Mouse (Mus musculus): ENCODE results near the gene Hoxd10.

The Hoxd10 gene

DNA sequence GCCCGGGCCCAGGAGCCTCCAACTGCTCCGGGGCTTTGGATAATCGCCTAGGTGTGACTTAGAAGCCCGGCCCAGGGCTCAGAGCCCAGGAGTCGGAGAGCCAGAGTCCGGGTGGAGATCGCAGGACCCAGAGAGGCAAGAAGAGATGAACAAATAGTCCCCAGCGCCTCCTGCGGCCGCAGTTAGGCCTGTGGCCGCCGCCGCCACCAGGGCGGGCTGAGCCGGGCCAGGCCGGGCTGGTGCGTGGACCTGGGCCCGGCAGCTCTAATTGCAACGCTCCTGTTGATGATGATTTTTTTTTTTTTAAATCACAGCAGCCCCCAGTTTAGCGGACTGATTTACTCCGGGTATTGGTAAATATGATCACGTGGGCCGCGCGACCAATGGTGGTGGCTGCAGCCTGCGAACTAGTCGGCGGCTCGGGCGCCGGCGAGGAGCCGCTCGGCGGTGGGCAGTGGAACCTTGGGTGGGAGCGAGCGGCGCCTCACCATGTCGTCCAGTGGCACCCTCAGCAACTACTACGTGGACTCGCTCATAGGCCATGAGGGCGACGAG, 5.9 kb downstream of the Hoxd10 start, which contains the start of gene Hoxd9:
TSS of gene Hoxd9 (plus strand) at position 161 of the 555 bp plus-strand sequence.
- DNase-seq: no peak

DNA sequence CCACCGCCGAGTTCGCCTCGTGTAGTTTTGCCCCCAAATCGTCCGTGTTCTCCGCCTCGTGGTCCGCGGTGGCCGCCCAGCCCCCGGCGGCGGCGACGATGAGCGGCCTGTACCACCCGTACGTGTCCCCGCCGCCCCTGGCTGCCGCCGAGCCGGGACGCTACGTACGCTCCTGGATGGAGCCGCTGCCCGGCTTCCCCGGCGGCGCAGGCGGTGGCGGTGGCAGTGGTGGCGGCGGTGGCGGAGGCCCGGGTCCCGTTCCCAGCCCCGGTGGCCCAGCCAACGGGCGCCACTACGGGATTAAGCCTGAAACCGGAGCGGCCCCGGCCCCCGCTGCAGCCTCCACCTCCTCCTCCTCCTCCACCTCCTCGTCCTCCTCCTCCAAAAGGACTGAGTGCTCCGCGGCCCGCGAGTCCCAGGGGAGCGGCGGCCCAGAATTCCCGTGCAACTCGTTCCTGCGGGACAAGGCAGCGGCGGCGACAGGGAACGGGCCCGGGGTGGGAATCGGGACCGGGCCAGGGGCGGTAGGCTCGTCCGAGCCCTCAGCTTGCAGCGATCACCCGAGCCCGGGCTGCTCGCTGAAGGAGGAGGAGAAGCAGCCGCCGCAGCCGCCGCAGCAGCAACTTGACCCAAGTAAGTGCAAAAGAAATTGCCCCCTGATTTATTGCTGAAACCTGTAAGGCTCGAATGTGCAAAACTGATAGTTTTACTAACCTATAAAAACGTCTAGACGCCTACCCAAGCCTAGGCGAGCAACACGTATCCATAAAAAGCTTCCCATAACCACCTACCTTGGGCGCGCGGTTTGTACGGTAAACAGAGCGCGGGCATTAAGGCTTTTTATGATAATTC, 6.7 kb downstream of the Hoxd10 start:
- no peak for DNase-seq

DNA sequence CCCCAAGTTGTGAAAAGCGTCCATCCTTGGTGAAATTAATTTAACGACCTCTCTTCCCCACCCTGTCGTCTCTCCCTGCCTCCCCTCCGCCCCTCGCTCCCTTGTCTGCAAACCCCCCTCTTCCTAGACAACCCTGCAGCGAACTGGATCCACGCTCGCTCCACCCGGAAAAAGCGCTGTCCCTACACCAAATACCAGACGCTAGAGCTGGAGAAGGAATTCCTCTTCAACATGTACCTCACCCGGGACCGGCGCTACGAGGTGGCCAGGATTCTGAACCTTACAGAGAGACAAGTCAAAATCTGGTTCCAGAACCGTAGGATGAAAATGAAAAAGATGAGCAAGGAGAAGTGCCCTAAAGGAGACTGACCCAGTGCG, 7.3 kb downstream of the Hoxd10 start:
- DNase-seq: no peak

DNA sequence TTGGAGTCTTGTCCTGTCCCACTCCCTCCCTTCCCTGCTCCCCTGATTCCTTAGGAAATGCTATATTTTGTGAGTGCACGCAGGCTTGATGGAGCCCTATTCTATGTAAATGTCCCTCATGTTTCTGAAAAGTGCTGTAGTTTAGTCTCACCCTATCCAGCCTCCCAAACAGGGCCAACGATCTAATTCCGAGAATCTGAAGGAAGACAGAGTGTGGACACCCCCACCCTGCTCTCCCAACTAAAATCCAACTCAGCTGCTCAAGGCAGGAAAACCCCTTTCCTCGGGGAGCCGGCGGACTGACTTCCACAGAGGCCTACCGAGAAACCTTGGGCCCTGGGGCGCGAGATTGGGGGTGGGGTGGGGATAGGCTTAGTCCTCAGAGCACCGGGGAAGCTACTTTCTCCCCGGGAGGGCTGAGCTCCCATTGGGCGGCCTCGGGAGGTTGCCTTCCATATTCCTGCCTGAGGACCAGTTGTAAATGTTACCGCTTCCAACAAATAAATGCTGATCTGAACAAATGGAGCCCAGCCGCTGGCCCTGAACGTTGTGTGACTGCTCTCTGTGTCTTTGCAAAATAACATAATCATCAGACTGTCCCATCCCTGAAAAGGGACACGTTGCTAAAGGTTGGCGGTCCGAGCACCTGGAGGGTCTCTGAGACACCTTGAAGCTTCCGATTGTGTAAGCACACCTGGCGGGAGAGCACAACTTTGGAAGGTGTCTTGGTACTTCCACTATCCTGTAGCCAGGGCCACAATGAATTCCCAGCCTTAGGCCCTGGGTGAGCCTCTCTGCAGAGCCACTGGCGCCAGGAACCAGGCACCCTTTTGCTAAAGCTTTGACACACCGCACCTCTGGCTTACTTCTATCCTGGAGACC, 8.2 kb downstream of the Hoxd10 start:
- DNase-seq: no peak

DNA sequence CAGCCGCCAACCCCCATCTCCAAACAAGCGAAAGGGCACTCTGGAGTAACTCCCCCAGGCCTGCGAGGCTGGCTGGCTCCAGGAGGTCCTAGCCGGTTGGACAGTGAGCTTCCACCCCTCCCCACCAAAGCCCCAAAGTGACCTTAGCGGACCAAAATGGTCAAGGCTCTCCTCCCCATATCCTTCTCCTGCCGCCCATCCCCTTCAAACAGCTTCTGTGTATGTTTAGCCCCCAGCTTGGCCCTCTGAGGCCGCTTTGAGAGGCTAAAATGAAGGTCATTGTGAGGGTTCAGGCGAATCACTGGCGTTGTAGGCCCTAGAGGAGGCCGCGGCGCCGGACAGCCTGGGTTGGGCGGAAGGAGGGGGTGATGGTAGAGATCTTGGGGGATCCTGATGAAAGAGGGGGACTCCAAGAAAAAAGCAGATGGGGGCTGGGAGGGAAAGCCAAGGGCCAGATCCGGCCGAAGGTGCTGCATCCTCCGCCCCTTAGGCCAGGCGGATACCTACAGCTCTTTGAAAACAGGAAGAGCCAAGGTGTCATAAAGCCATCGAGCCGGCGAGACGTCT, 8.9 kb downstream of the Hoxd10 start:
- no peak for DNase-seq

DNA sequence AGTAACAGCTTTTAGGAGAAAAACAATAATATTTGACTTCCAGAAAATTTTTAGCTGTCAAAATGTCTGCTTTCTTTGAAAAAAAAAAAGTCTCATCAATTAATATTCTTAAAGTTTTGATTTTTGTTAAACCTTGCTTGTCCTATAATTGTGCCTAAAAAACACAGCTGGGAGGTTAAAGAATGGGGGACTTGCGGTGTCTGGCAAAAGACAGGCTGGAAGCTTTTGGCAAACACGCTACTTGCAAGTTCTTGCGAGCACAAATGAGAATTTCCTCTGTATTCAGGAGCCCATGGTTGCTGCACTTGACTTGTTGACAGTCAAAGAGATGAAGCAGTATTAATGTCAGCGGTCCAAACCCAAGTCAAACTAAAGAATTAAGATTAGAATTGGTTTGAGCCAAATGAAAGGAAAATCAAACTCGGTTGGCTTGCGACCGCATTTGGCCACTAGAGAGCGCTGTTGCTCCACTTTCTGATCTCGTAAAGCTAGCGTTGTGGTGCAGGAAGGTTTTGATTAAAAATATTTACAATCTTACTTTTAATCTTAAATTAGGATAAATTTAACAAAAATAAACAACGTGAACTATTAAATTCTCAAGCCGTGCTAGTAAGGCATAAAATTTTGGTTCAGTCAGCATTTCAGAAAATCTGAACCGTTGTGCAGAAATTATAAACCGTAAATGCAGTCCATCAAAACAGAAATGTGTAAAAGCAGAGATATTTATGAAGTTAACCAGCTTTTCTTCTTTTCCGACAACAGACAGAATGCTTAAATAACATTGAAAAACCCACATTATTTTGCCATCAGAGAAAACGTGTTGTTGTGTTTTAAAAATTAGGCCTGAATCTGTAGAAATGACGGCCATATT, 10.5 kb downstream of the Hoxd10 start:
- DNase-seq: peak; percentile 86

DNA sequence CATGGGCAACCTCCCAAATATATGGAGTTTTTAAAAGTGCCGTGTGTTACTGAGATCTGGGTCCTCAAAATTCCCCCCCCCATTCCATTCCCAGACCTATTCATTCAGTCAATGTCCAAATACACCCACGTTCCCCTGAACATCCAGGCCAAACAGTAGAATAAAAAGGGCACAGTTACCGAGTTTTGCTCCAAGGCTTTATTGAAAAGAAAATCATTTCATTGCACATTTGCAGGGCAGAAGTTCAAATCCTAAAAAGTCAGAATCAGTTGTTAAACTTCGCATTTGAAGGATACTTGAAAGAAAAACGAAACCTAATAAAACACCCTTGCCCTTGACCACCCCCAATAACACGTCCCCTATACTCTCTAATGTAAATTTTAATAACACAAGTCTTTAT, 11.1 kb downstream of the Hoxd10 start:
- DNase-seq: no peak

DNA sequence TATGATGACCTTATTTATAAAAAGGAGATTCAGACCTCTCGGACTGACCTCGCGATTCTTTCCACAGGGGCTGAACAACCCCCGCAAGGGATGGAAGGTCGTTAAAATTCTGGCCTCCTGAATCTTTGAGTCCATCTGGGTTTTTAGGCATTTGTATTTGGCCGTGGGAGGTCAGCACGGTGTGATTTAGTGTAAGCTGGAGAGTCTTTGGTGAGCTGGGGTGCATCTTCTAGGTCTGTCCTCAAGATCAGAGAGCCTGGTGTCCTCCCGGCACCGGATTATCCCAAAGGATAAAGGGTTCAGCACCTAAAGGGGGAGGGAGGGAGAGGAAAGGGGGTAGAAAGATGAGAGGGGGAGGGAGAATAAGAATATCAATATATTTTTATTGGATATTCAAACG, 11.6 kb downstream of the Hoxd10 start:
- DNase-seq: no peak

DNA sequence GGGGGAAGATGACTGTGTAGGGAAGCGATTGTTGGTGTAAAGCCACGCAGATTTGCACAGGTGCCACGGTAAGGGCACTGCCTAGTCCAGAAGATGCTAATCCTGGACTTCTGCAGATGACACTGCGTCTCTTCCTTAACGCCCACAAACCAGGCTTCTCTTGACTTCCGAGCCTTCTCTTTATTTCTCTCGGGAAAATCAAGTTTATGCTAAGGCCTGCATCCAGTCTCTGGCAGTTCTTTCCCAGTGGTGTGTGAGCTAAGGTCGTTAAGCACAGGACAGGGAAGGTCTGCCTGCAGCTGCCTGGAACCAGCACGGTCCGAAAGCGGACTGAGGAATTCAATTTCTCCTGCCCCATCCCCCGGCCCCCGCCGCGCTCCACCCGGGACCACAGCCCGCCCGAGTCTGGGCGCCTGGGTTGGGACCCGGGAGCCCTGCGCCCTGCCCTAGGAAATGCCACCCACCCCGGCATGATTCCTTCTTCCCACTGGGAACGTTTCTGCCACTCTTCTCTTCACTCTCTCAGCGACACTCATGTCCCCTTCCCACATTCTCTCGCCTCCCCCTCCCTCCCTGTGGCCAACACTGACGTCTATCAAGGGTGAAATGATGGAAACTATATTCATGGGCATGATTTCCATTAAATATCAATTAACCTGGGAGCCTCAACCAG, 12.1 kb downstream of the Hoxd10 start:
- DNase-seq: no peak

DNA sequence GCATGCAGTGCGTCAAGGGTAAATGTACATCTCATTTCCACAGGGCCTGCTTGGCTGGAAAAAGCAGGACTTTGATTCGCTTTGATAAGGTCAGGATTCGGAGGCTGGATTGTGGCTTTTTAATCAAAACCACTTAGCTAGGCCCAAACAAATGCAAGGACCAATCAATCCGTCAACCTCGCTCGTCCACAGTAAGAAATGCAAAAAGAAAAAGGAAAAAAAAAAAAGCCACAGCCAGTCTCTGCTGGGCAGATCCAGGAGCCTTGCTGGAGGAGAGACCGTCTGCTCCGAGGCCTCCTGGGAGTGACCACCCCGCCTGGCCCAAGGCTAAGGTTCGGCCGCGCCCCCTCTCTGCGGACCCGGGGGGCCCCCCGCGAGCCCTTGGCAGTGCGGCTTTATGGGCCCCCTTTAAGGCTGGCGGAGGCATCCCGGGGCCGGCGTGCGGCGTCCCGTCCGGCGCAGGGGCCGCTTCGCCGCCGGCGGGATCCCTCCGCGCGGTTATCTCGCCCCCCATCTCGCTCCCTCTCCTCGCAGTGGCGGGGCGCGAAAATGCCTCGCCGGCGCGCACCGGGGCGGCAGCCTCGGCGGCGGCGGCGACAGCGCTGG, 12.8 kb downstream of the Hoxd10 start, which contains the start of gene Hoxd8:
TSS of gene Hoxd8 (plus strand) at position 223 of the 606 bp plus-strand sequence.
- DNase-seq: no peak

DNA sequence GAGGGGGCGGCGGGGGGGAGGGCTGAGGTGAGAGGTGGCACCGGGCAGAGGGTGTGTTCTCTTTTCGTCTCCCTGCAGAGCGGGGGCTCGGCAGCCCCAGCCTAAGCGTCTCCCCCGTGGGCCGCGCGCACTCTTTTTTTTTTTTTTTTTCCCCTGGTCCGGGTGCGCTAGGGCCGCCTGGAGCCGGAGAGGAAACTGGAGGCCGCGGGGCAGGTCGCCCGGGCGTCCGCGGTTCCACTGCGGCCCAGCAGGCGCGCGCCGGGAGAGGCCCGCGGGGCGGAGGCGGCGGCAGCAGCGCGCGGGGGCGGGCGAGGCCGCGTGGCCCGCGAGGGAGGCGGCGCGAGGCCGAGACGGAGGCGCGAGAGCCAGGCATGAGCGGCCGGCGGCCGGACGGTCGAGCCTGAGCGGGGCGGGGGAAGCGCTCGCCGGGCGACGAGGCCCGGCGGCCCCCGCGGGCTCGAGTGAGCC, 13.3 kb downstream of the Hoxd10 start:
- DNase-seq: no peak

DNA sequence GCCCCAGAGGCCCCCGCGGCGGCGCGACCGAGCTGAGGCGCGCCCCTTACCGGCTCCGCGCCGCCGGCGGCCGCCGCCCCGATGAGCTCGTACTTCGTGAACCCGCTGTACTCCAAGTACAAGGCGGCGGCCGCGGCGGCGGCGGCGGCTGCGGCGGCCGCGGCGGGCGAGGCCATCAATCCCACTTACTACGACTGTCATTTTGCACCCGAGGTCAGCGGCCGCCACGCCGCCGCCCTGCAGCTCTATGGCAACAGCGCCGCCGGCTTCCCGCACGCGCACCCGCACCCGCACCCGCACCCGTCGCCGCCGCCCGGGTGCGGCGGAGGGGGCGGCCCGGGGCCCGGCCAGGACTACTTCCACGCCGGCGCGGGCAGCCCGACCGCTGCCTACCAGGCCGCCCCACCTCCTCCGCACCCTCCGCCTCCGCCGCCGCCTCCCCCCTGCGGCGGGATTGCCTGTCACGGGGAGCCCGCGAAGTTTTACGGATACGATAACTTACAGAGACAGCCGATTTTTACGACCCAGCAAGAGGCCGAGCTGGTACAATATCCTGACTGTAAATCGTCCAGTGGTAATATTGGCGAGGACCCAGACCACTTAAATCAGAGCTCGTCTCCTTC, 13.9 kb downstream of the Hoxd10 start:
- no peak for DNase-seq

DNA sequence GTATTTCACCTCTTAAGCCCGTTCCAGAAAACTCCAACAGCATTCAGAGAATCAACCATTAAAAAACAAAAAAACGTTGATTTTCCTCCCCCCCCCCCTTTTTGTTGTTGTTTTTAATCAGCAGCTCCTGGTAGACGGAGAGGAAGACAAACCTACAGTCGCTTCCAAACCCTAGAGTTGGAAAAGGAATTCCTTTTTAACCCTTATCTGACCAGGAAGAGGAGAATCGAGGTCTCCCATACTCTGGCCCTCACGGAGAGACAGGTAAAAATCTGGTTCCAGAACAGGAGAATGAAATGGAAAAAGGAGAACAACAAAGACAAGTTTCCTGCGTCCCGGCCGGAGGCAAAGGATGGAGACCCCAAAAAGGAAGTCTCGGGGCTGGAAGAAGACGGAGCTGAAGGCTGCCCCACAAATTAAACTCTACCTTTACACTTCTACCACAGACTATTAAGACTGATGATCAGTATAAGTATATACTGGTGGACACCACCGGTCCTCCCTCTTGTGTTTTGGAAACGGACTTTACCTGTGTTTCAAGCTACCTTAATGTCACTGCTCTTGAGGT, 14.8 kb downstream of the Hoxd10 start:
- no peak for DNase-seq

DNA sequence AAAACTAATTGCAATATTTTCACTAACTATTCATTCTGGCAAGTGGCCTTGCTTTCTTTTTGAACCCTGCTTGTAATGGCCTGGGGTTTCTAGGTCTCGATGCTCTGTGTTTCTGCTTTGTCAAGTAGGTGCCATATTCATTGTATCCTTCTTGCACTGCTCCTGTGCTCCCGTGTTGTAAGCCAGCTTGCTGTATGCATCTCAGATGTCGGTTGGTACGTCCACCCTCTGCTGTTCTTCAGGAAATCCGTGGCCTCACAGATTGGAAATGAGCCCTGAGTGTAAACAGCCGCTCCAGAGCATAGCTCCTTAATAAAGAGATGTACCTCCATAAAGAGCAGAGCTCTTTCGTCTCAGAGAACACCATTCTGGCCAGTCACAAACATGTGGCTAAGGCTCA, 15.9 kb downstream of the Hoxd10 start:
- no peak for DNase-seq

DNA sequence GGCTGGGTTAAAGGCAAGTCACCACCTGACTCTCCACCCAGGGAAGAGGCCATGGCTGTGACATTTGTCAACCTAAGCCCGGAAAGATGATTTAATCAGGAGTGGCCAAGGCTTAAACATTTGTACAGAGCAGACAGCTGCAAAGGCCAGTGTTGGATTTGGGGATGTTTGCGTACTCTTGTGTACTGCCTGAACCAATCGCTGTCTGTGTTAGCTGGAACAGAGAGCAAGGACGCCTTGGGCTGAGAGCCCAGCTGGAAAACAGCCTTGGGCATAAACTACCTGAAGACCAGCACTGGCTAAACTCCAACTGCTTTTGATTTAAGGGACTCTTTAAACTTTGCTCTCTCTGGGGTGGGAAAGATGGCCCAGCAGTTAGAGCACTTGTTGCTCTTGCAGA, 17.0 kb downstream of the Hoxd10 start:
- no peak for DNase-seq

DNA sequence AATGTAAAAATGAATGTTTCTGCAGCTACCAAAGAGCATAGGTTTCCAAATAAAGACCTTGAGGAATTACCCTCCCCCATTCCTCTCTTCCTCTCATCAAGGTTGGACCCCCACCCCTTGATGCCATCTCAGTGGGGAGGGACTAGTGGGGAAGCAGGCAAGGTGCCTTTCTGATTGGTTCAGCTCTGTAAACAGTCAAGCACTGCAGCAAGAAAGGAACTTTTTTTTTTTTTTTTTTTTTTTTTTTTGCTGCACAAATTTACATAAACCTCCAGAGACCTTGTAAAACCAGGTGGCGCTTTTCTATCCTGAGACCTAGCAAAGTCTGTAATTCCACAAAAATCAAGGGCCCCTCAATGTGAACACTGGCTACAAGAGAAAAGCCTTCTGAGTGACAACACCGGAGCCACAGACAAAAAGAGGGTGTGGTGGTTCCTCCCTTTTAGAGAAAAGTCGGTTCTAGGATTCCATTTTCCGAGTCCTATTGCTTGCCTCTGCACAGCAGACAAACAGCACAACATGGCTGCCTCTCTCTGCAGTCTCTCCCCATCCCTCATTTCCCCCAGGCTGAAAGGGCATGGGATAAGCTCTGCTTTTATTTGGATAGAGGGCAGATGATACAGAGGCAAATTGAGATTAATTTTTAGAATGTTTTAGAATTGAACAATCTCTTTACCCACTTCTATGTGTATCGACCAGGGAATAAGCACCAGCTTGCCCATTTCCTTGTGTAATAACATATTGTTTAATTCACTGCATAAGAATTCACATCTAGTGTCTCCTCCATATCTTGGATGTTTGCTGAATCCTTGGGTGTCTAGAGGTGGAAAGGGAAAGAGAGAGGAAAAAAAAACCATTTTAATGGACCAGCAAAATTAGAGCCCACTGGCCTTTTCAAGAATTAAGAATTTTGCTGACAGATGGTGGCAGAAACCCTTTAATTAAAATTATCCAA, 18.0 kb downstream of the Hoxd10 start:
- no peak for DNase-seq

DNA sequence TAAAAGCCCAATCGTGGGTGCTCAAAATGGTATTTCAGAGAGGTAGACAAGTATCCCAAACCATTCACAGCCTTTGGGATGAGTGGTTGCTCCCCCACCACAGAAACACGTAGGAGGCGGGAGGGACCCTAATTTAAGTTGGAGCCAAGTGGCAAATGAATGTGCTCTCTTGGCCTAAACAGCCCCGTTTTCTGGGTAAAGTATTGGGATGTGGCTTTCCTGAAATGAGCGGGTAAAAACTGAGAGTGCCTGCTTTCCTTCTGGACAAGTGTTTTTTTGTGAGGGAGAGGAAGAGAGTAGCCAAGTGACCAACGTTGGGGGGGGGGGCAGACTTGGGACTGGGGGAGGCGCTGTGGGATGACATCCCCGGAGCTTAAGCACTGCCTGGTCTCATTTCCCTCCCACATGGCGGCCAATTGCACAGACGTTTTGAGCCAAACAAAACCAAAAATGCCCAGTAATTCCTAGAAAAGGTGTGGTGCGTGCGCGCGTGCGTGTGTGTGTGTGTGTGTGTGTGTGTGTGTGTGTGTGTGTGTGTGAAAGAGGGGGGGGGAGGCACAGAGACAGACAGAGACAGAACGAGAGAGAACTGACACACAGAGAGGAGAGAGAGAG, 19.3 kb downstream of the Hoxd10 start:
- no peak for DNase-seq

Measured in lung, postnatal 14 days (tissue).